Mouse (Mus musculus) adrenal gland, adult 8-10 months (tissue): Measurements from ENCODE around the gene Agap2. TPM values are rescaled to one million over a fixed set of nuclear protein-coding genes. Genes with fewer than 3 reads are reported as not detected.

Source experiments
- DNase-seq: peaks from one replicate; pipeline ENCODE4 v3.0.0; 2022
- total RNA-seq, 4 experiments: library from RNA; stranded (reverse); gene quantifications; 2 replicates each; pipeline ENCODE4 v1.2.4; 2022

Gene Agap2
- total RNA-seq, 4 experiments from 2014 or later, result 3.0 to 7.5 (median 5.5) TPM

DNA sequence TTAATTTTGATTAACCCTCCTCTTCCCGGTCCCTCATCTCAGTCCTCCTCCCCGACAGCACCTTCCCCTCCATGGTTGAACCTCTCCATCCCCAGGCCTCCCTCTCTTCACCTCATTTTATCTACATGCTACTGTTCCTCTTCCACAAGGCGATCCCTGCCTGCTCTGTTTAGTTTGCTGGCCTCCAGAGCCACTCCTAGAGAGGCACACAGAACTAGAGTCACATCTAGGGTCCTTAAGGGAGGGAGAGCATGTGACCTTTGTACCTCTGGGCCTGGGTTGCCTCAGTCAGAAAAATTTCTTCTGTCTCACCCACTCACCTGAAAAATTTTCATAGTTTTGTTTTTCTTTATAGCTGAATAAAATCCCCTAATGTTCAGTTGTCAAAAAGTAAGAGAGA is 62.8 kb downstream of the Agap2 start:
- no peak for DNase-seq

DNA sequence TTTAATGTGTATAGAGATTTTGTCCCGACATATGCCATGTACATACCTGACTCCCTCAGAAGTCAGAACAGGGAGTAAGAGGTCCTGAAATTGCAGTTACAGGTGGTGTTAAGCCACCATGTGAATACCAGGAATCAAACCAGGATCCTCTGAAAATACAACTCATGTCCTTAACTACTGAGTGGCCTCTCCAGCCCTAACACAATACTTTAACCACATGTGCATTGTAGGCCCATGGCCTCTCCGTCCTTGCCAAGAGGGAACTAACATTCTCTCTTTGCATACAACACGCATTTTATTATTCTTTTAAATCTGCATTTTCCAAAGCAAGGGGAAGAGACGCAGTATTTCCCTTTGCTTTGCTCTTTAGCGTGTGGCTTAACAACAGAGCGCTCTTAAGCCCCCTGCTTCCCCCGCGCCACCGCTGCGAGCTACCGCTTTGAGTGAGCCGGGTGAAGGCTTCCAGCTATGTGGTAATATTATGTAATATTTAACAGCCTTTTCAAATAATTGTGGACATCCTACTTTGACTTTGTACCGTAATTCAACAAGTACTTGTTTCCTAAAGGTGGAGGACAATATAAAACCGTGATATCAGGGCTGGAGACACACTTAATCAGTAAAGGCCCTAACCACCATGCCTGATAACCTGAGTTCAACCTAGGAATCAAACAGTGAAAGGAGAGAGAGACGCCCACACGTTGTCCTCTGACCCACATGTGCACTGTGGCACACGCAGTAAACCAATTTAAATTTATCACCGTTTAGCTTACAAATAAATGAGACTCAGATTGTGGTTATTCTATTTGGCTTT is 63.5 kb downstream of the Agap2 start:
- no peak for DNase-seq

DNA sequence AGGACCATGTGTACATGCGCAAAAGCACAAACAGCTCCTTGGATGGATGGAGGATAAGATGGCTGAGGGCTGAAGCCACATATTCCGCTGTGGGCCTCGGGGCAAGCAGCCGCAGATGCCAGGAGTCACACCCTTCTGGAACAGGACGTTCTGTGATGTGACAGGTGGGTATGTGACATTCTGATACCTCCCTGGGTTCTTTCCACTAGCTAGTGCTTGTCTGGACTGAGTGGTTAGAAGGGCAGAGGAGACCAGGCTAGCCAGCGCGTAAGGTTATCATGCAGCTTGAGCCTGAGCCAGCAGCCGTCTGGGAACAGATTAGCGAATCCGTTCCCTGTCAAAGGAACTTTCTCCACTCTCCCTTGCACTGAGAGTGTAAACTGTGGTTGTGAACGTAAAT is 65.9 kb downstream of the Agap2 start:
- no peak for DNase-seq

DNA sequence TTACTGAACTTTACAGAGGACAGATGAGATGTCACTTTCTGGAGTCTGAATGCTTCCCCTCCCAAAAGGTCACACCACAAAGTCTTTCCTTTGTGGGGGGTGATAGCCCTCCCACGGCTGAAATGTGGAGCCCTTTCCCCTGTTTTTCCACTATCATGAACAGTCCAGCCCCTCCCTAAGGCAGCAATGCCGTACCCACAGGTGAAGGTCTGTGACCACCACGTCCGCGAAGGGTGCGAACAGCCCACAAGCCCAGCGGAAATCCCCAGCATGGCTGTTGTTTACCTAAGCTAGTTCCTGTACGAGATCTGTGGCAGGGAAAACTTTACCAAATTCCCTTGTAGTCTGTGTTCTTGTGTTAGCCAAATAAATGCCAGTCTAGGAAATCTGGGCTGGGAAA is 66.4 kb downstream of the Agap2 start:
- no peak for DNase-seq

Other genes with a start within 250 kb of the Agap2 start
- gene Atp23, start 173.9 kb upstream of the Agap2 start, total RNA-seq, result 1 to 10 TPM; 7.6 to 8.8 (median 8.5) TPM
- 100 to 1,000 TPM; 140 to 170 (median 157) TPM for gene Ctdsp2, start 96.6 kb upstream of the Agap2 start, total RNA-seq
- gene Avil, start 74.6 kb upstream of the Agap2 start, total RNA-seq, result 1 to 10 TPM; 1.6 to 2.4 (median 2.0) TPM
- 10 to 100 TPM; 67.1 to 71.5 (median 68.1) TPM for gene Tsfm, start 44.4 kb upstream of the Agap2 start, total RNA-seq
- 10 to 100 TPM; 19.3 to 33.1 (median 26.4) TPM for gene Mettl1, start 33.9 kb upstream of the Agap2 start, total RNA-seq
- under 1 TPM; 0.12 to 0.66 (median 0.37) TPM for gene Eef1akmt3, start 33.8 kb upstream of the Agap2 start, total RNA-seq
- gene Cyp27b1, start 27.0 kb upstream of the Agap2 start, total RNA-seq, result under 1 TPM; 0.41 to 0.83 (median 0.53) TPM
- gene March9, start 15.1 kb upstream of the Agap2 start, total RNA-seq, result 10 to 100 TPM in 2 of 4 experiments, 1 to 10 TPM in 2; 8.9 to 11.3 (median 10.3) TPM
- 100 to 1,000 TPM; 197 to 246 (median 230) TPM for gene Cdk4, start 11.8 kb upstream of the Agap2 start, total RNA-seq
- gene Tspan31, start 5.0 kb upstream of the Agap2 start, total RNA-seq, result 100 to 1,000 TPM; 120 to 138 (median 128) TPM
- gene Os9, start 45.8 kb downstream of the Agap2 start, total RNA-seq, result 100 to 1,000 TPM; 139 to 153 (median 150) TPM
- gene B4galnt1, start 89.9 kb downstream of the Agap2 start, total RNA-seq, result 10 to 100 TPM in 2 of 4 experiments, 1 to 10 TPM in 2; 8.8 to 13.4 (median 11.1) TPM
- gene Slc26a10, start 105.4 kb downstream of the Agap2 start, total RNA-seq, result 1 to 10 TPM in 1 of 4 experiments, under 1 TPM in 3; 0.21 to 2.3 (median 0.48) TPM
- gene Arhgef25, start 114.8 kb downstream of the Agap2 start, total RNA-seq, result 10 to 100 TPM; 24.8 to 52.1 (median 37.9) TPM
- gene Dtx3, start 120.4 kb downstream of the Agap2 start, total RNA-seq, result 100 to 1,000 TPM in 2 of 4 experiments, 10 to 100 TPM in 2; 61.1 to 158 (median 116) TPM
- gene Pip4k2c, start 136.3 kb downstream of the Agap2 start, total RNA-seq, result 10 to 100 TPM; 53.2 to 59.6 (median 57.1) TPM
- 10 to 100 TPM in 3 of 4 experiments, 1 to 10 TPM in 1; 6.8 to 18.6 (median 14.5) TPM for gene Kif5a, start 188.1 kb downstream of the Agap2 start, total RNA-seq
- gene Dctn2, start 191.1 kb downstream of the Agap2 start, total RNA-seq, result 100 to 1,000 TPM; 175 to 202 (median 198) TPM
- gene Mbd6, start 213.7 kb downstream of the Agap2 start, total RNA-seq, result 10 to 100 TPM; 43.1 to 84.1 (median 62.3) TPM
- gene Mars, start 236.5 kb downstream of the Agap2 start, total RNA-seq, result 100 to 1,000 TPM in 1 of 4 experiments, 10 to 100 TPM in 3; 79.7 to 107 (median 92.0) TPM
- 1 to 10 TPM; 2.2 to 5.0 (median 3.6) TPM for gene Arhgap9, start 246.7 kb downstream of the Agap2 start, total RNA-seq